Comparison of ENCODE assay signal across 9 mouse cellular contexts in genomic region chr4:82536435-82537278, GRCm38 (mm10).
DNase-seq lines count a peak whose midpoint lies in the region; ATAC-seq and TF ChIP-seq lines count a peak whose summit lies in the region.
"Had no signal": no experiment of that assay in that cellular context is flagged by ENCODE, and none has a peak within 500 bp of the region (broad histone marks: within the 10 kb centered on the region; RNA-seq: fewer than 3 reads in every experiment).

No protein-coding gene starts in this region.

- ATAC-seq in hindbrain, embryonic 15.5 days (ENCODE audit: low FRiP score, low read depth): no peak
- no peak for ATAC-seq in liver, embryonic 16.5 days (ENCODE audit: low read depth)
- no peak for ATAC-seq in megakaryocyte-erythroid progenitor cell, adult 5-6 weeks (replicated peaks; ENCODE audit: low FRiP score, low TSS enrichment, poor library complexity, severe bottlenecking)

- no peak overlapping the region for H3K9ac ChIP-seq in ES-E14 (ENCODE audit: insufficient read depth, low read depth, low read length, poor library complexity, severe bottlenecking)
- H3K9ac ChIP-seq in hindbrain, embryonic 15.5 days: peak overlapping the region; percentile 39
- H3K9ac ChIP-seq in liver, embryonic 16.5 days (ENCODE audit: low read depth, low read length): no peak overlapping the region

- no peaks in the 10 kb centered on the region for H3K36me3 ChIP-seq in ES-E14 (ENCODE audit: control insufficient read depth, insufficient read depth, low read length, poor library complexity, severe bottlenecking)
- H3K36me3 ChIP-seq in forebrain, embryonic 10.5 days (replicated peaks): no peaks in the 10 kb centered on the region
- H3K36me3 ChIP-seq in hindbrain, embryonic 15.5 days: no peaks in the 10 kb centered on the region
- H3K36me3 ChIP-seq in liver, embryonic 16.5 days (ENCODE audit: control insufficient read depth, insufficient read depth): no peaks in the 10 kb centered on the region

- H3K4me1 ChIP-seq in ES-E14 (ENCODE audit: control insufficient read depth in 2 of 2, insufficient read depth in 2 of 2, low read length in 2 of 2, poor library complexity in 1 of 2): peaks cover 0 to 12% of the 10 kb centered on the region in 2 experiments; a peak in 2 of 4 replicates
- H3K4me1 ChIP-seq in forebrain, embryonic 10.5 days: peaks cover 68% of the 10 kb centered on the region
- peaks cover 59% of the 10 kb centered on the region for H3K4me1 ChIP-seq in hindbrain, embryonic 15.5 days (replicated peaks)
- H3K4me1 ChIP-seq in liver, embryonic 16.5 days (ENCODE audit: control insufficient read depth, low read depth, low read length): no peaks in the 10 kb centered on the region
- H3K4me1 ChIP-seq: megakaryocyte, embryonic 14.5 days had no signal

- in situ Hi-C loops in ES-E14 (cut with MboI; ENCODE audit: low sequenced_read_pairs in 2 of 2, unreplicated experiment in 2 of 2): no loop called here

- H3K4me2 ChIP-seq in hindbrain, embryonic 15.5 days: peak overlapping the region; percentile 60
- H3K4me2 ChIP-seq in liver, embryonic 16.5 days (ENCODE audit: low read depth, low read length): peak overlapping the region; percentile 24

- H3K27me3 ChIP-seq in forebrain, embryonic 10.5 days (ENCODE audit: poor library complexity, severe bottlenecking): peaks cover 100% of the 10 kb centered on the region
- H3K27me3 ChIP-seq in hindbrain, embryonic 15.5 days: peaks cover 16% of the 10 kb centered on the region; the same call in 1 of the 2 replicates
- peaks cover 33% of the 10 kb centered on the region for H3K27me3 ChIP-seq in liver, embryonic 16.5 days (ENCODE audit: control insufficient read depth, insufficient read depth, low read depth, low read length)

- no peaks in the 10 kb centered on the region for H3K9me3 ChIP-seq in ES-E14 (ENCODE audit: control insufficient read depth, insufficient read depth, low read depth, low read length)
- no peaks in the 10 kb centered on the region for H3K9me3 ChIP-seq in forebrain, embryonic 10.5 days
- H3K9me3 ChIP-seq in hindbrain, embryonic 15.5 days: no peaks in the 10 kb centered on the region
- no peaks in the 10 kb centered on the region for H3K9me3 ChIP-seq in liver, embryonic 16.5 days (replicated peaks; ENCODE audit: control insufficient read depth, low read length)

- peak; percentile 39 for DNase-seq in embryo, embryonic 11 days
- DNase-seq in embryo, embryonic 9.5 days (ENCODE audit: extremely low spot score): no peak
- no peak for DNase-seq in ES-E14 (ENCODE audit: low read depth, low spot score)
- DNase-seq in forebrain, embryonic 10.5 days (ENCODE audit: extremely low spot score, low spot score): peak; percentile 42
- DNase-seq in frontal cortex, adult 2 months (ENCODE audit: extremely low spot score in 1 of 2, low spot score in 1 of 2): no peak

- no peak overlapping the region for H3K27ac ChIP-seq in ES-E14 (ENCODE audit: insufficient read depth, low read depth, low read length, poor library complexity, severe bottlenecking)
- peak overlapping the region; percentile 76 for H3K27ac ChIP-seq in forebrain, embryonic 10.5 days
- H3K27ac ChIP-seq in hindbrain, embryonic 15.5 days (replicated peaks): peak overlapping the region; percentile 69
- no peak overlapping the region for H3K27ac ChIP-seq in liver, embryonic 16.5 days (ENCODE audit: low read length)

- WGBS in forebrain, embryonic 10.5 days: 1% methylated on average over 36 of the region's 36 CpGs
- WGBS in hindbrain, embryonic 15.5 days: 7% methylated on average over 36 of the region's 36 CpGs
- 6% methylated on average over 36 of the region's 36 CpGs for WGBS in liver, embryonic 16.5 days (ENCODE audit: insufficient replicate concordance)

- H3K4me3 ChIP-seq in ES-E14 (ENCODE audit: insufficient read depth in 1 of 2, low read depth in 1 of 2, low read length in 2 of 2, poor library complexity in 1 of 2, severe bottlenecking in 1 of 2): peak overlapping the region; percentile 1 to 5; a peak in 1 of 4 replicates
- peak overlapping the region; percentile 46 for H3K4me3 ChIP-seq in forebrain, embryonic 10.5 days
- peak overlapping the region; percentile 35 for H3K4me3 ChIP-seq in hindbrain, embryonic 15.5 days
- peak overlapping the region; percentile 30 for H3K4me3 ChIP-seq in liver, embryonic 16.5 days (ENCODE audit: low read depth, low read length)
- H3K4me3 ChIP-seq: megakaryocyte, embryonic 14.5 days had no signal

TF ChIP-seq in ES-E14, 5 proteins besides CTCF, POLR2A, EP300 and RAD21:
- TF ChIP-seq ZC3H11A (IDR thresholded peaks at IDR 0.05; ENCODE audit: borderline replicate concordance, low read depth, low read length): no peak
- TF ChIP-seq CHD2 (IDR thresholded peaks at IDR 0.05; ENCODE audit: low read depth, low read length): no peak
- no peak for TF ChIP-seq HCFC1 (IDR thresholded peaks at IDR 0.05; ENCODE audit: borderline replicate concordance, insufficient read depth, low read length)
- TF ChIP-seq ZNF384 (IDR thresholded peaks at IDR 0.05; ENCODE audit: low read depth, low read length): no peak
- TF ChIP-seq MAFK (IDR thresholded peaks at IDR 0.05; ENCODE audit: insufficient read depth, low read depth, low read length): no peak
TF ChIP-seq in ES-E14: peak in this region for 0.

Comparison
In these comparisons a context has a peak if more than half of its experiments do, and no peak if none do; other contexts are left out.
1. DNase-seq: peak in embryo, embryonic 11 days (single experiment) and forebrain, embryonic 10.5 days (single experiment); none in embryo, embryonic 9.5 days (single experiment), ES-E14 (single experiment) and frontal cortex, adult 2 months (0 of 2).
2. H3K27ac ChIP-seq: peak in forebrain, embryonic 10.5 days (single experiment) and hindbrain, embryonic 15.5 days (single experiment); none in ES-E14 (single experiment) and liver, embryonic 16.5 days (single experiment).
3. Peak in every context shown above with its lines, with median percentiles within 50 percentile points of each other: H3K4me3 ChIP-seq.